Mouse (Mus musculus) olfactory bulb, adult 2 months (tissue): ENCODE data around the gene Aox1. TPM values are rescaled to one million over a fixed set of nuclear protein-coding genes. Genes with fewer than 3 reads are reported as not detected.
A peak's percentile ranks its signal among the peaks of the same experiment; 100 is the strongest.

Experiments
- H3K27ac ChIP-seq: fragments of 200-500 bp; 2 replicates; pipeline ENCODE4 v1.5.1; 2012; ENCODE audit warnings: low read depth, low read length; ENCODE audit not compliant: insufficient read depth
- H3K4me1 ChIP-seq: fragments of 200-500 bp; 2 replicates; pipeline ENCODE4 v1.6.1; 2012; ENCODE audit warnings: low read length; ENCODE audit not compliant: control insufficient read depth, insufficient read depth
- H3K4me3 ChIP-seq: fragments of 200-500 bp; 2 replicates; pipeline ENCODE4 v1.5.1; 2012; ENCODE audit warnings: mild to moderate bottlenecking, low read depth, low read length, moderate library complexity; ENCODE audit not compliant: insufficient read depth
- CTCF ChIP-seq: fragments of 200-500 bp; IDR thresholded peaks from 2 replicates; pipeline ENCODE4 v1.5.1; 2012; ENCODE audit warnings: low read depth, mild to moderate bottlenecking, low read length, moderate library complexity; ENCODE audit not compliant: insufficient read depth
- POLR2A ChIP-seq: fragments of 200-500 bp; IDR thresholded peaks from 2 replicates; pipeline ENCODE4 v1.6.1; 2012; ENCODE audit warnings: mild to moderate bottlenecking, low read depth, low read length, moderate library complexity; ENCODE audit not compliant: insufficient read depth
- WGBS: fragments of 180-500 bp; shearing (Covaris S2); methylation state at CpG from one replicate; pipeline ENCODE4 v1.1.7; 2018; 5-methylcytosine and 5-hydroxymethylcytosine counted together
- polyA plus RNA-seq: library from polyadenylated mRNA; stranded (reverse); fragments of >200 nt; gene quantifications from 2 replicates; pipeline ENCODE4 v1.2.4, GENCODE M21; 2012; ENCODE audit warnings: low replicate concordance; ENCODE audit not compliant: missing spikeins, insufficient read depth, insufficient read length

The Aox1 gene
- polyA plus RNA-seq, 1 experiment: not detected

- TF ChIP-seq POLR2A (no peak), CTCF (peak; percentile 75; the same call in 1 of the 2 replicates)
Measured at GRCm38 (mm10) chr1:58112880-58113279, 83.1 kb downstream of the Aox1 start, which contains the start of gene Aox3. Gene Aox3 (plus strand): TSS chr1:58113130.

GRCm38 (mm10) chr1:58113441-58113840, 83.7 kb downstream of the Aox1 start:
- Histone ChIP-seq H3K4me3 (no peak overlapping the region), H3K27ac (no peak overlapping the region), H3K4me1 (peaks cover 3% of the 10 kb centered on the region)
- TF ChIP-seq POLR2A (no peak), CTCF (no peak)

More at GRCm38 (mm10) chr1:58112880-58113279, 83.1 kb downstream of the Aox1 start, which contains the start of gene Aox3:
- 10% methylated on average over 11 of the region's 11 CpGs for WGBS
- H3K4me3 ChIP-seq: 0 out of 2 replicates have a peak within 1 kb of the TSS, but pooled peaks have one; percentile 11
- H3K4me1 ChIP-seq: peaks cover 3% of the 10 kb centered on the region
- H3K27ac ChIP-seq: no peak within 1 kb of the TSS

GRCm38 (mm10) chr1:58114021-58114560, 84.4 kb downstream of the Aox1 start:
- no peak overlapping the region for H3K27ac ChIP-seq
- H3K4me1 ChIP-seq: peaks cover 3% of the 10 kb centered on the region
- H3K4me3 ChIP-seq: no peak overlapping the region
- 72% methylated on average over 6 of the region's 6 CpGs for WGBS
- no peak for TF ChIP-seq POLR2A

GRCm38 (mm10) chr1:58114666-58115375, 85.1 kb downstream of the Aox1 start:
- H3K4me1 ChIP-seq: peaks cover 3% of the 10 kb centered on the region
- 80% methylated on average over 12 of the region's 12 CpGs for WGBS
- TF ChIP-seq POLR2A: no peak
- no peak for TF ChIP-seq CTCF

GRCm38 (mm10) chr1:58118231-58118630, 88.5 kb downstream of the Aox1 start:
- no peak overlapping the region for H3K27ac ChIP-seq
- WGBS: 82% methylated on average over 3 of the region's 3 CpGs
- H3K4me3 ChIP-seq: no peak overlapping the region
- H3K4me1 ChIP-seq: no peaks in the 10 kb centered on the region
- TF ChIP-seq CTCF (no peak), POLR2A (no peak)

More at GRCm38 (mm10) chr1:58114666-58115375, 85.1 kb downstream of the Aox1 start:
- H3K27ac ChIP-seq: no peak overlapping the region
- H3K4me3 ChIP-seq: no peak overlapping the region

- Histone ChIP-seq H3K4me1 (no peaks in the 10 kb centered on the region), H3K27ac (no peak overlapping the region), H3K4me3 (no peak overlapping the region)
- WGBS: 89% methylated on average over 8 of the region's 8 CpGs
- no peak for TF ChIP-seq POLR2A
- no peak for TF ChIP-seq CTCF
Measured at GRCm38 (mm10) chr1:58124901-58125300, 95.2 kb downstream of the Aox1 start.

GRCm38 (mm10) chr1:58137891-58138290, 108.2 kb downstream of the Aox1 start:
- no peaks in the 10 kb centered on the region for H3K4me1 ChIP-seq
- no peak overlapping the region for H3K27ac ChIP-seq
- no peak for TF ChIP-seq POLR2A
- no peak for TF ChIP-seq CTCF
- no peak overlapping the region for H3K4me3 ChIP-seq

- 89% methylated on average over 9 of the region's 9 CpGs for WGBS
- Histone ChIP-seq H3K4me1 (no peaks in the 10 kb centered on the region), H3K27ac (no peak overlapping the region), H3K4me3 (no peak overlapping the region)
- TF ChIP-seq POLR2A (no peak), CTCF (no peak)
Measured at GRCm38 (mm10) chr1:58138986-58139385, 109.3 kb downstream of the Aox1 start.

GRCm38 (mm10) chr1:58140607-58141006, 110.9 kb downstream of the Aox1 start:
- TF ChIP-seq CTCF: no peak
- H3K4me1 ChIP-seq: no peaks in the 10 kb centered on the region
- H3K27ac ChIP-seq: no peak overlapping the region
- H3K4me3 ChIP-seq: no peak overlapping the region
- WGBS: 92% methylated on average over 5 of the region's 5 CpGs
